Mouse (Mus musculus) liver, embryonic 14.5 days (tissue): ENCODE results near the gene Aldh1b1. TPM values are rescaled to one million over a fixed set of nuclear protein-coding genes. Genes with fewer than 3 reads are reported as not detected.

Experiments used
- ATAC-seq: fragments of 200-750 bp; cut with Nextera tagmentation; 2 replicates; pipeline ENCODE4 v1.8.0; 2017; ENCODE audit warnings: moderate number of reproducible peaks, mild to moderate bottlenecking, moderate library complexity; ENCODE audit not compliant: insufficient read depth
- DNase-seq, 3 experiments: peaks; one replicate each; pipeline ENCODE4 v3.0.0-alpha.2; 2012 to 2013; ENCODE audit warnings: low read depth in 3 of 3, low spot score in 3 of 3
- H3K27ac ChIP-seq: fragments of 300-500 bp; sonication (generic); 2 replicates; pipeline ENCODE4 v1.5.1; 2014; ENCODE audit warnings: moderate library complexity, mild to moderate bottlenecking, control low read depth, inconsistent platforms
- H3K27me3 ChIP-seq: fragments of 300-500 bp; sonication (generic); 2 replicates; pipeline ENCODE4 v1.6.1; 2014; ENCODE audit warnings: mild to moderate bottlenecking, low read length, moderate library complexity; ENCODE audit not compliant: control insufficient read depth, insufficient read depth
- H3K36me3 ChIP-seq: fragments of 300-500 bp; sonication (generic); replicated peaks from 2 replicates; pipeline ENCODE4 v1.6.1; 2014; ENCODE audit warnings: low read depth; ENCODE audit not compliant: control insufficient read depth, insufficient read depth
- H3K4me1 ChIP-seq, 2 experiments: fragments of 200-500 bp in 1 of 2; fragments of 300-500 bp in 1 of 2; sonication (generic) in 1 of 2; replicated peaks; 2 replicates each; pipeline ENCODE4 v1.6.1; 2012 to 2014; ENCODE audit warnings: antibody characterized with exemption in 1 of 2, inconsistent platforms in 1 of 2, low read length in 1 of 2; ENCODE audit not compliant: control insufficient read depth in 2 of 2, insufficient read depth in 2 of 2
- H3K4me2 ChIP-seq: fragments of 300-500 bp; sonication (generic); 2 replicates; pipeline ENCODE4 v1.6.1; 2014; ENCODE audit warnings: low read depth, mild to moderate bottlenecking, control low read depth, moderate library complexity
- H3K4me3 ChIP-seq, 2 experiments: fragments of 200-500 bp in 1 of 2; fragments of 300-500 bp in 1 of 2; sonication (generic) in 1 of 2; 2 replicates each; pipeline ENCODE4 v1.5.1; 2012 to 2014; ENCODE audit warnings: low read depth in 2 of 2, low read length in 2 of 2, mild to moderate bottlenecking in 2 of 2, control low read depth in 1 of 2, inconsistent platforms in 1 of 2, moderate library complexity in 1 of 2; ENCODE audit not compliant: insufficient read depth in 1 of 2
- H3K9ac ChIP-seq: fragments of 300-500 bp; sonication (generic); replicated peaks from 2 replicates; pipeline ENCODE4 v1.6.1; 2014; ENCODE audit warnings: mild to moderate bottlenecking, control low read depth, moderate library complexity
- H3K9me3 ChIP-seq: fragments of 300-500 bp; sonication (generic); 2 replicates; pipeline ENCODE4 v1.6.1; 2016; ENCODE audit warnings: low read length, mixed read lengths; ENCODE audit not compliant: control insufficient read depth
- CTCF ChIP-seq: IDR thresholded peaks from 2 replicates; pipeline ENCODE4 v1.5.1; 2016; ENCODE audit warnings: antibody characterized with exemption, low read depth, control low read depth
- EP300 ChIP-seq: IDR thresholded peaks from 2 replicates; pipeline ENCODE4 v1.6.1; 2016; ENCODE audit warnings: antibody characterized with exemption, low read depth
- WGBS: fragments of 180-500 bp; shearing (Covaris S2); extraction: QIAGEN DNeasy Blood & Tissue Kit; methylation state at CpG from one replicate; pipeline ENCODE4 v1.1.7; 2014; ENCODE audit not compliant: insufficient replicate concordance; 5-methylcytosine and 5-hydroxymethylcytosine counted together
- polyA plus RNA-seq, 2 experiments: library from polyadenylated mRNA; depleted of rRNA in 1 of 2; stranded (reverse) in 1 of 2; unstranded in 1 of 2; fragments of >200 nt; fragmentation: Nextera tagmentation in 1 of 2; extraction: Ambion mirVana in 1 of 2; gene quantifications; 2 replicates each; pipeline versions ENCODE4 v1.2.1 to v1.2.3; 2012 to 2014

Gene Aldh1b1
- polyA plus RNA-seq, 2 experiments: 23.4 to 30.5 TPM

DNA sequence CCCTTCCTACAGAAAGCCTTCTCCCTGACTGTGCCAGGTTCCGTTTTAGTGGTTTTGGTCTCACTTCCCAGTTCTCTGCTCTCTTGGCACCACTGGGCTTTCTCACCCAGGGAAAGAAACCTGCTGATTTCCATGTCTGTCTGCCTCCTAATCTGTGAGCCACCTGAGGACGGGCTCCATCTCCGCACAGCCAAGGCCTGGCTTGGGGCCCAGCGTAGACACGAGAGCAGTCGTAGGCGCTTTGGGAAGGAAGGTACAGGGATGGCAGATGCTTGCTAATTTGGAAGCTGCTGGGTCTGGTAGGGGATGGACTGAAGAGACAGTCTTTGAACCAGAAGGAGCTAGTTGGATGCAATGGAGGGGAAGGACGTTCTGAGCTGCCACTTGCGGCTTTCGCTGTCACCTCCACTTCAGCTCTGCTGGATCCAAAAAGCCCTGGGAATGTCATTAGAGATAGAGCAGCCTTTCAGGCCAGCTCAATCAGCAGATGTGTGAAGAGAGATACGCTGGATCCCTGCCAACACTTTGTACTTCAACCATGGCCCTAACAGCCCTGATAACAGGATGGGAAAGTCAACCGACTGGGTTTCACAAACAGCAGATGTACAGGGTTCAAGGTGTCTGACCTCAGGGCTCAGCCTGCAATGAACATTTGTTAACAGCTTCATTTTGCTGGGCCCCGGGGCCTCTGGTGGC lies 9.4 kb upstream of the Aldh1b1 start:
- no peak overlapping the region for H3K27ac ChIP-seq
- no peaks in the 10 kb centered on the region for H3K27me3 ChIP-seq

DNA sequence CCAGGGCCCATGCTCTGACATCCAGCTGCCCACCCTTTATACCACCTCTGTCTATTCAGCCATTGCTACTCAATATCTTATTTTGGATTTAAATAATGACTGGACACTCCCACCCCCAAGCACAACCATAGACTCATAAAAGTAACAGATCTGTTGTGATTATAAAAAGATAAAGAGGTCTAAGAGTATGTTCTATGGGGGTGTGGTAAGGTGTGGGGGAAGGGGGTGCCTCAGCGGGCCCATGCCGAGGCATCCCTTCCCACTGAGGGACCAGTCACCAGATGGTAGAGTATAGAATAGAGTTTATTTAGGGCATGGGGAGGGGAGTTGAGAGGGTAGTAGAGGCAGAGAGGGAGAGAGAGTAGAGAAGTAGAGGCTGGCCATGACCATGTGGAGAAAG lies 8.8 kb upstream of the Aldh1b1 start:
- Histone ChIP-seq H3K4me2 (no peak overlapping the region), H3K9me3 (no peaks in the 10 kb centered on the region), H3K4me3 (no peak overlapping the region), H3K4me1 (peaks cover 0 to 19% of the 10 kb centered on the region in 2 experiments; a peak in 3 of 4 replicates), H3K27ac (no peak overlapping the region), H3K36me3 (no peaks in the 10 kb centered on the region), H3K27me3 (no peaks in the 10 kb centered on the region), H3K9ac (no peak overlapping the region)
- ATAC-seq (peak; percentile 5; the same call in 1 of the 2 replicates), DNase-seq (no peak)
- 68% methylated on average over 2 of the region's 2 CpGs for WGBS
- TF ChIP-seq EP300 (no peak), CTCF (no peak)

More for the DNA sequence above, 9.4 kb upstream of the Aldh1b1 start:
- 54% methylated on average over 13 of the region's 13 CpGs for WGBS
- Histone ChIP-seq H3K4me1 (peaks cover 0 to 19% of the 10 kb centered on the region in 2 experiments; a peak in 3 of 4 replicates), H3K4me2 (no peak overlapping the region), H3K9ac (no peak overlapping the region), H3K9me3 (no peaks in the 10 kb centered on the region), H3K4me3 (no peak overlapping the region), H3K36me3 (no peaks in the 10 kb centered on the region)
- DNase-seq (peak; percentile 28 to 49 (median 47)), ATAC-seq (peak; percentile 73)
- 0 out of 2 replicates have a peak, but pooled peaks have one; percentile 11 for TF ChIP-seq EP300
- no peak for TF ChIP-seq CTCF

DNA sequence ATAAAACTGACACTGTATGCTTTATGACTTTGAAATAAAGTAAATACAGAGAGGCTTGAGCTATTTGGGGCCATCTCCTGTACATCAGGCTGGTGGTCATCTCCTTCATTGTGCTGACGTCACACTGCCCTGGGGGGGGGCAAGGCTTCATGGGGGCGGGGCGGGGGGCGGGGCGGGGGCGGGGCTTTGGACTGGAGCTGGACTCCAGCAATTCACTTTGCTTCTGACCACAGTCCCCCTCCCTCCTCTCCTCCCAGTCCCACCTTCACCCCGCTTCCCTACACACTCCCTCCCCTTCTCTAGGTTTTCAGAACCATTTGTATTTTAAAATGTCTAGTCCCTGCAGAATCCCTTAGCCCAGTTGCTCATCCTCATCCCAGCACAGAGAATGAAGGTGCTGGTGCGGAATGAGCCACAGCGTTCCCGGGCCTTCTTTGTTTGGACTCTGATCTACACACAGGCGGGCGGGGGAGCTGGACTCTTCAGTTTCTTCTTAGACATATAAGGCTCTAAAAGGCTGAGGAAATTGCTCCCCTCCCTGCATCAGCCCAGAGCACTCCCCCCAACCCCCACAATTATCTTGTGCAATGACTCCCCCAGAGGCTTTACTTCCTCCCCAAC lies 3.5 kb upstream of the Aldh1b1 start:
- Histone ChIP-seq H3K4me3 (peak overlapping the region; percentile 4 to 25; a peak in 1 of 4 replicates), H3K9me3 (no peaks in the 10 kb centered on the region), H3K27me3 (no peaks in the 10 kb centered on the region; the same call in 1 of the 2 replicates), H3K4me1 (peaks cover 0 to 1% of the 10 kb centered on the region in 2 experiments; a peak in 3 of 4 replicates), H3K27ac (no peak overlapping the region), H3K4me2 (peak overlapping the region; percentile 52), H3K9ac (no peak overlapping the region), H3K36me3 (no peaks in the 10 kb centered on the region)
- no peak for TF ChIP-seq CTCF
- DNase-seq (no peak), ATAC-seq (no peak)
- WGBS: 3% methylated on average over 12 of the region's 12 CpGs

DNA sequence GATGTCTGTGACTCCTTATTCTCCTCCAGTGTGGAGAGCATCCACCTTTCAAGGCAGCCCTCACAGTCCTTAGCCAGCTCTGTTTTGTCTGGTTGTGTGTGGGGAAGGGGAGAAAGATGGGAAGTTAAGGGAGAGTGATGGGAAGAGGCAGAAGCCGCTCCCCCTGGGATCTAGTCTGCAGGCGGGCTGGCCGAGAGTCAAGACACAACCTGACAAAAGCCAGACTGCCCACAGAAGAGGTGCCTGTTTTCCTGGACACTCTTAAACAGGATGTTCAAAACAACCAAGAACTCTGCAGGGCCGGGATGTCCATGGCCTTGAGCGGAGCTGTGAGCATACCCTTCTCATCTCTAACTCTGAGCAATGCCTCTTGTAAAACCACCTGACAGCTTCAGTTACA lies 2.1 kb upstream of the Aldh1b1 start:
- H3K27me3 ChIP-seq: no peaks in the 10 kb centered on the region; the same call in 1 of the 2 replicates
- WGBS: 52% methylated on average over 5 of the region's 5 CpGs
- ATAC-seq (no peak), DNase-seq (no peak)
- no peak overlapping the region for H3K27ac ChIP-seq
- H3K4me3 ChIP-seq: no peak overlapping the region
- H3K9me3 ChIP-seq: no peaks in the 10 kb centered on the region
- no peak overlapping the region for H3K4me2 ChIP-seq
- H3K36me3 ChIP-seq: no peaks in the 10 kb centered on the region
- TF ChIP-seq CTCF: no peak
- peaks cover 0 to 1% of the 10 kb centered on the region in 2 experiments; a peak in 3 of 4 replicates for H3K4me1 ChIP-seq
- no peak overlapping the region for H3K9ac ChIP-seq

DNA sequence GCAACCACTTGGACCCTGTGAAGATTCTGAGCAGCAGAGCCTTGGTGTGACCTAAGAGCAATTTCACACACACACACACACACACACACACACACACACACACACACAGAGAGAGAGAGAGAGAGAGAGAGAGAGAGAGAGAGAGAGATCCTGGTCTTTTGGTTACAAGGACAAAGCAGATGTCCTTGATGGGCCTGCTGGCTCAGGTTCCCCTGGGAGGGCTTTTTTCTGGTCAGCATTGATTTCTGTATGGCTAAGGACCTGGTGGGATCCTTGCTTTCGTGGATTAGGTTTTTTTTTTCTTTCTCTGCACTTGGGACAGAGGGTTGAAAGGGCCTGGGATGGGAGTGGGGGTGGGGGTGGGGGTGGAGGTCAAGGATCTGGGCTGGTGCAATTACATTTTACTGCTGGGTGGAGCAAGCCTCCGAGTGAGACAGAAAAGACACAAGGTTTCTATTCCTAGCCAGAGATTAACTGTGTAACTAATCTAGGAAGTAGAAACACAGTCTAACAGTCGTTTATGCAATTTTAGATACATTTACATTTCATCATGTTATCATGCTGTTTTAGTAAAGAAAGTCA lies 1.2 kb downstream of the Aldh1b1 start:
- Histone ChIP-seq H3K4me1 (peaks cover 0 to 1% of the 10 kb centered on the region in 2 experiments; a peak in 1 of 4 replicates), H3K27ac (no peak overlapping the region), H3K9me3 (no peaks in the 10 kb centered on the region), H3K4me2 (peak overlapping the region; percentile 9; the same call in 1 of the 2 replicates), H3K27me3 (no peaks in the 10 kb centered on the region; the same call in 1 of the 2 replicates), H3K36me3 (no peaks in the 10 kb centered on the region), H3K9ac (no peak overlapping the region), H3K4me3 (no peak overlapping the region)
- ATAC-seq (no peak), DNase-seq (no peak)
- TF ChIP-seq EP300: no peak
- TF ChIP-seq CTCF: no peak
- WGBS: 18% methylated on average over 3 of the region's 3 CpGs
